Mouse (Mus musculus) G1E (cell line): Measurements from ENCODE around the gene Gpsm3.

ENCODE experiments used
- CTCF ChIP-seq: IDR thresholded peaks from 2 replicates; pipeline ENCODE4 v1.5.1; 2012; ENCODE audit warnings: low read depth, low read length, inconsistent platforms, mixed read lengths
- TAL1 ChIP-seq: conservative IDR thresholded peaks from 2 replicates; pipeline ENCODE4 v1.6.1; 2012; ENCODE audit warnings: low read depth, low read length, inconsistent platforms, mixed read lengths

GRCm38 (mm10) chr17:34583397-34583796 is 6.2 kb upstream of the Gpsm3 start:
- no peak for TF ChIP-seq TAL1
- no peak for TF ChIP-seq CTCF
